Mouse (Mus musculus) brain, adult 2 months (tissue): Measurements from ENCODE around the gene Acsm4.

ENCODE experiments used
- DNase-seq: peaks from one replicate; pipeline ENCODE4 v3.0.0; 2011; ENCODE audit warnings: low read depth, low spot score

Gene Acsm4

DNA sequence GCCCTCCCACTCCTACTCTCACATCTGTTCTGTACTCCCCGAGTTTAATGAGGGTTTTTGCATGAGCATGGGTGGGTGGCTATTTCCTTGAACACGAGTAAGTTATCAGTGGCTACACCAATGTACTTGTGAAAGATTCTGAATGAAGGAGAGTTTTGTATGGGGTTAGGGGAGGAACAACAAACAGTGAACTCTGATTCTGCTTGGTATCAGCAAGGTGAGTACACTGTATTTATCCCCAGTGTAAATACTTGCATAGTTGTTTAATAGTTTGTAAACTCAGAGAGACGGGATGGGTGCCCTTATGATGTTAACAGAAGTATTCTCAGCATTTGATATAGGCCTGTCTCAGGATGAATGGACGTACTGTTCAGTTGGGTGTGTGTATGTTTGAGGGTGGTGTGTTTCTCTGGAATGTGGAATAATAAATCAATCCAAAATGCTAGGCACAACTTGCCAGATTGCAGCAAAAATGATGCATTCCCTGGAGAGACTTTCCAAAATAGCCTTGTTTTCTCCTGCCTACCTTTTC, 72.4 kb downstream of the Acsm4 start:
- no peak for DNase-seq
